ENCODE assay signal across 8 mouse cellular contexts in the genomic region with DNA sequence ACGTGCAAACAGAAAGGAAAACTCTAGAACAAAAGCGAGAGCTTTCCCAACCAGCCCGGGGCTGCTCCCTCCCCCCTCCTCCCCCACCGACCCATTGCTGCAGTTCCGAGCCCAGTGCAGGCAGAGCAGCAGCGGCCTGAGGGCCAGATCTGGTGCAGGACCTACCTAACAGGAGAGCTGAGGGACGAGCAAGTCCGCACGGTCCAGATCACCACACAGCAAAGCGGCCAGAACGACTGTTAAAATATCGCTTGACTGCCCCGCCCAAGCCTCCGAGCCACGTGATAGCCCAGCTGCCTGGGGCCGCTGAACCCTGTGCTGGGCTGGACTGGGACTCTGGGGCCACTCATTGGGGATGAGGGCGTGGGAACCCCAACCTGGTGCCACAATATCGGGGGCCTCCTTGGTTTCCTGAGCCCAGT. TPM values are rescaled to one million over a fixed set of nuclear protein-coding genes. Genes with fewer than 3 reads are reported as not detected.
DNase-seq lines count a peak whose midpoint lies in the region; ATAC-seq and TF ChIP-seq lines count a peak whose summit lies in the region.

A gene (minus strand): TSS at position 281 of the 422 bp plus-strand sequence.

- H3K79me2 ChIP-seq in C2C12 (ENCODE audit: control insufficient read depth, insufficient read depth) = peaks cover 45% of the 10 kb centered on the region

- TF ChIP-seq EP300 in stomach, postnatal 0 days (optimal IDR thresholded peaks at IDR 0.05) = no peak

- peak within 1 kb of the TSS; percentile 78 for H3K9ac ChIP-seq in heart, embryonic 14.5 days (ENCODE audit: low read length)
- H3K9ac ChIP-seq in liver, embryonic 16.5 days (ENCODE audit: low read depth, low read length) = peak within 1 kb of the TSS; percentile 95
- peak within 1 kb of the TSS; percentile 85 for H3K9ac ChIP-seq in neural tube, embryonic 11.5 days (ENCODE audit: low read length)
- peak within 1 kb of the TSS; percentile 78 for H3K9ac ChIP-seq in stomach, postnatal 0 days (ENCODE audit: low read length)

- DNase-seq in brain, embryonic 14.5 days (ENCODE audit: low read depth) = peak; percentile 68
- DNase-seq in kidney, postnatal 10 days = peak; percentile 87
- DNase-seq in neural tube, embryonic 11.5 days (ENCODE audit: low spot score) = peak; percentile 73
- DNase-seq in stomach, postnatal 0 days (ENCODE audit: low spot score) = peak; percentile 83

- no peaks in the 10 kb centered on the region for H3K27me3 ChIP-seq in C2C12 (ENCODE audit: control insufficient read depth, insufficient read depth, insufficient read length)
- no peaks in the 10 kb centered on the region for H3K27me3 ChIP-seq in heart, embryonic 14.5 days (ENCODE audit: control insufficient read depth, insufficient read depth, low read length)
- no peaks in the 10 kb centered on the region for H3K27me3 ChIP-seq in liver, embryonic 16.5 days (ENCODE audit: control insufficient read depth, insufficient read depth, low read depth, low read length)
- no peaks in the 10 kb centered on the region for H3K27me3 ChIP-seq in neural tube, embryonic 11.5 days (ENCODE audit: control insufficient read depth, insufficient read depth, low read length)
- H3K27me3 ChIP-seq in stomach, postnatal 0 days (ENCODE audit: control insufficient read depth, insufficient read depth, low read length) = no peaks in the 10 kb centered on the region

- peak; percentile 88 for ATAC-seq in erythroid progenitor cell, adult 5-6 weeks (replicated peaks; ENCODE audit: low FRiP score, poor library complexity, severe bottlenecking)
- ATAC-seq in heart, embryonic 14.5 days (ENCODE audit: insufficient number of reproducible peaks, insufficient read depth, low FRiP score, low read depth) = peak; percentile 88
- ATAC-seq in liver, embryonic 16.5 days (ENCODE audit: low read depth) = peak; percentile 84
- peak; percentile 91 for ATAC-seq in neural tube, embryonic 11.5 days (ENCODE audit: insufficient read depth, low FRiP score, low TSS enrichment)
- ATAC-seq in stomach, postnatal 0 days (ENCODE audit: low FRiP score, low TSS enrichment) = peak; percentile 91

- H3K4me3 ChIP-seq in C2C12 (ENCODE audit: insufficient read depth, poor library complexity, severe bottlenecking) = peak within 1 kb of the TSS; percentile 55
- H3K4me3 ChIP-seq in heart, embryonic 14.5 days (ENCODE audit: control insufficient read depth in 1 of 2, insufficient read depth in 1 of 2, low read depth in 1 of 2, low read length in 2 of 2) = peak within 1 kb of the TSS; percentile 60 to 75
- peak within 1 kb of the TSS; percentile 86 for H3K4me3 ChIP-seq in liver, embryonic 16.5 days (ENCODE audit: low read depth, low read length)
- H3K4me3 ChIP-seq in neural tube, embryonic 11.5 days (ENCODE audit: low read depth, low read length) = peak within 1 kb of the TSS; percentile 66
- H3K4me3 ChIP-seq in stomach, postnatal 0 days (ENCODE audit: low read depth, low read length) = peak within 1 kb of the TSS; percentile 74

- under 1% methylated on average over 18 of the region's 18 CpGs for WGBS in heart, embryonic 14.5 days
- WGBS in liver, embryonic 16.5 days (ENCODE audit: insufficient replicate concordance) = 0% methylated on average over 18 of the region's 18 CpGs
- 0% methylated on average over 18 of the region's 18 CpGs for WGBS in neural tube, embryonic 11.5 days
- under 1% methylated on average over 18 of the region's 18 CpGs for WGBS in stomach, postnatal 0 days

- peak within 1 kb of the TSS; percentile 70; a peak in 3 of 4 replicates for H3K27ac ChIP-seq in heart, embryonic 14.5 days (replicated peaks in 1 of 2; ENCODE audit: control insufficient read depth in 1 of 2, insufficient read depth in 1 of 2, low read depth in 2 of 2, low read length in 2 of 2)
- H3K27ac ChIP-seq in liver, embryonic 16.5 days (ENCODE audit: low read length) = peak within 1 kb of the TSS; percentile 93
- H3K27ac ChIP-seq in neural tube, embryonic 11.5 days (ENCODE audit: low read depth, low read length) = peak within 1 kb of the TSS; percentile 40; the same call in 1 of the 2 replicates
- H3K27ac ChIP-seq in stomach, postnatal 0 days (replicated peaks) = peak within 1 kb of the TSS; percentile 89

- H3K4me1 ChIP-seq in heart, embryonic 14.5 days (ENCODE audit: control insufficient read depth in 2 of 2, insufficient read depth in 2 of 2, low read length in 2 of 2) = peaks cover 0 to 17% of the 10 kb centered on the region in 2 experiments; a peak in 3 of 4 replicates
- H3K4me1 ChIP-seq in liver, embryonic 16.5 days (ENCODE audit: control insufficient read depth, low read depth, low read length) = peaks cover 73% of the 10 kb centered on the region
- H3K4me1 ChIP-seq in neural tube, embryonic 11.5 days (ENCODE audit: control insufficient read depth, insufficient read depth, low read length) = peaks cover 4% of the 10 kb centered on the region
- H3K4me1 ChIP-seq in stomach, postnatal 0 days (replicated peaks; ENCODE audit: control insufficient read depth, insufficient read depth) = no peaks in the 10 kb centered on the region; the same call in 1 of the 2 replicates

- peak within 1 kb of the TSS; percentile 79 for H3ac ChIP-seq in C2C12 (ENCODE audit: control insufficient read depth, insufficient read length, low read depth)

- TF ChIP-seq POLR2A in brain, embryonic 14.5 days (IDR thresholded peaks at IDR 0.05; ENCODE audit: borderline replicate concordance, extremely low read depth, insufficient read depth, insufficient read length, poor library complexity, severe bottlenecking) = no peak

- H3K79me3 ChIP-seq in C2C12 (ENCODE audit: low read depth) = peaks cover 34% of the 10 kb centered on the region

- TF ChIP-seq CTCF in C2C12 (IDR thresholded peaks at IDR 0.05; ENCODE audit: control insufficient read depth, insufficient read depth, insufficient read length) = no peak
- TF ChIP-seq CTCF in brain, embryonic 14.5 days (IDR thresholded peaks at IDR 0.05; ENCODE audit: borderline replicate concordance, extremely low read depth, insufficient read depth, insufficient read length) = no peak
- TF ChIP-seq CTCF in stomach, postnatal 0 days (IDR thresholded peaks at IDR 0.05; ENCODE audit: low read depth) = no peak

- H3K4me2 ChIP-seq in heart, embryonic 14.5 days (ENCODE audit: low read length) = peak within 1 kb of the TSS; percentile 71
- peak within 1 kb of the TSS; percentile 78 for H3K4me2 ChIP-seq in liver, embryonic 16.5 days (ENCODE audit: low read depth, low read length)
- peak within 1 kb of the TSS; percentile 64 for H3K4me2 ChIP-seq in neural tube, embryonic 11.5 days (ENCODE audit: low read depth)
- H3K4me2 ChIP-seq in stomach, postnatal 0 days (replicated peaks; ENCODE audit: low read depth) = peak within 1 kb of the TSS; percentile 68

- no peaks in the 10 kb centered on the region for H3K9me3 ChIP-seq in heart, embryonic 14.5 days (ENCODE audit: control insufficient read depth, low read length)
- H3K9me3 ChIP-seq in liver, embryonic 16.5 days (replicated peaks; ENCODE audit: control insufficient read depth, low read length) = no peaks in the 10 kb centered on the region
- no peaks in the 10 kb centered on the region for H3K9me3 ChIP-seq in neural tube, embryonic 11.5 days (ENCODE audit: control insufficient read depth, low read length)
- H3K9me3 ChIP-seq in stomach, postnatal 0 days (ENCODE audit: control insufficient read depth, low read length) = no peaks in the 10 kb centered on the region

- H3K36me3 ChIP-seq in C2C12 (ENCODE audit: control insufficient read depth, insufficient read depth) = peaks cover 35% of the 10 kb centered on the region
- H3K36me3 ChIP-seq in heart, embryonic 14.5 days (ENCODE audit: control insufficient read depth, insufficient read depth, low read length) = peaks cover 32% of the 10 kb centered on the region
- peaks cover 9% of the 10 kb centered on the region for H3K36me3 ChIP-seq in liver, embryonic 16.5 days (ENCODE audit: control insufficient read depth, insufficient read depth)
- 0 out of 2 replicates have a peak, but pooled peaks cover 3% of the 10 kb centered on the region for H3K36me3 ChIP-seq in neural tube, embryonic 11.5 days (ENCODE audit: control insufficient read depth, insufficient read depth, low read length)
- H3K36me3 ChIP-seq in stomach, postnatal 0 days (ENCODE audit: control insufficient read depth, insufficient read depth, low read length) = peaks cover 2% of the 10 kb centered on the region; the same call in 1 of the 2 replicates

TF ChIP-seq in C2C12, 6 proteins besides CTCF, POLR2A, EP300 and RAD21:
- TF ChIP-seq CEBPB (IDR thresholded peaks at IDR 0.05; ENCODE audit: low read depth) = no peak
- TF ChIP-seq MYOD1 (IDR thresholded peaks at IDR 0.05; ENCODE audit: control insufficient read depth, insufficient read length, low read depth) = no peak
- peak; percentile 75 for TF ChIP-seq MAX (IDR thresholded peaks at IDR 0.05)
- TF ChIP-seq FOSL1 (IDR thresholded peaks at IDR 0.05; ENCODE audit: insufficient read depth, low read length, poor library complexity, severe bottlenecking) = no peak
- TF ChIP-seq MYOG (IDR thresholded peaks at IDR 0.05; ENCODE audit: control insufficient read depth, extremely low read depth, insufficient read length) = no peak
- peak; percentile 93 for TF ChIP-seq USF1 (IDR thresholded peaks at IDR 0.05; ENCODE audit: low read depth)

RNA-seq across cellular contexts. Expression of the gene that starts here (rescaled TPM):
- 537 TPM for polyA plus RNA-seq in C2C12 (2012; fragmentation: generic; extraction: Trizol)
- 43.6 and 49.0 TPM in 2 replicates for polyA plus RNA-seq in brain, embryonic 14.5 days (2012; rRNA removed)
- 16.3 and 24.1 TPM in 2 replicates for total RNA-seq in erythroid progenitor cell, adult 5-6 weeks (2015; ENCODE audit: low replicate concordance)
- 18.5 and 30.5 TPM in 2 replicates for total RNA-seq in erythroid progenitor cell, adult 5-6 weeks (2017; ENCODE audit: low replicate concordance)
- 68.0 and 70.2 TPM in 2 replicates for polyA plus RNA-seq in heart, embryonic 14.5 days (2014; fragmentation: Nextera tagmentation; extraction: Ambion mirVana)
- polyA plus RNA-seq in liver, embryonic 16.5 days (2015; fragmentation: Nextera tagmentation; extraction: Ambion mirVana) = 155 and 157 TPM in 2 replicates
- polyA plus RNA-seq in neural tube, embryonic 11.5 days (2014; fragmentation: Nextera tagmentation; extraction: Ambion mirVana) = 84.2 and 85.8 TPM in 2 replicates
- 50.7 and 57.8 TPM in 2 replicates for polyA plus RNA-seq in stomach, postnatal 0 days (2015; fragmentation: Nextera tagmentation; extraction: Ambion mirVana)

Comparison
In these comparisons a context has a peak if more than half of its experiments do, and no peak if none do; other contexts are left out.
1. Peak in every context shown above with its lines: DNase-seq, ATAC-seq, H3K4me3 ChIP-seq and H3K27ac ChIP-seq.
2. H3K27ac ChIP-seq: peak in every context shown above with its lines; median percentile 93 in liver, embryonic 16.5 days; 89 in stomach, postnatal 0 days; 70 in heart, embryonic 14.5 days; 40 in neural tube, embryonic 11.5 days.